Mouse (Mus musculus) stomach, postnatal 0 days (tissue): ENCODE results near the gene Crebl2.

Experiments used
- CTCF ChIP-seq: IDR thresholded peaks from 2 replicates; pipeline ENCODE4 v1.5.1; 2016; ENCODE audit warnings: antibody characterized with exemption, low read depth, mild to moderate bottlenecking, moderate library complexity
- EP300 ChIP-seq: optimal IDR thresholded peaks from 2 replicates; pipeline ENCODE3; 2016; ENCODE audit warnings: antibody characterized with exemption

DNA sequence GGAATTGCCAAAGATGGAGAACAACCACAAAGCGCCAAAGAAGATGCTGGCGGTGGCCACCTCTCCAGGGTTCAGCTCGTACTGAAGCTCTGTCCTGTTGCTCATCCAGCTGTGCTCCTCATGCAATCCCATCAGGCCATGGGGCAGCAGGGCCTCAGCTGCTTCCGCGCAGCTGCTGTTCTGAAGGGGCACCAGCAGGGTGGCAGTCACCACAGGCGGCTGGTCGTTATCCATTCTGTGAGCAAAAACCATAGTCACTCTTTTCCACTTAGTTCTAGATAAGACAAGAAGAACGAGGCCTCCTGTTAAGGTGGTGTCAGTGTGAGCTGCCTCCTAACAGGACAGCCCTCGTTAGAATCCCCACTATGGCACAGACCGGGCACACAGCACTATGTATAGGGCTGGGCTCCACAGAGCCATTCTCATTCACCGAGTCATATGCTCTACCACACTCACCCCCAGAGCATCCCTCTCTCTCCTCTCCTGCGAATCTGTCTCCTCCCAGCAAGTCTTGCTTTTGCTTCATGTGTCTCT lies 40.3 kb downstream of the Crebl2 start:
- TF ChIP-seq CTCF (no peak), EP300 (no peak)
